Mouse (Mus musculus) retina, postnatal 1 day (tissue): ENCODE results near the gene Cnnm2.
"Not testable (repeated sequence)": the region's sequence is repeated elsewhere in the genome, so short reads cannot be mapped to it uniquely, and the experiment has no call there.

Experiments
- DNase-seq: peaks from one replicate; pipeline ENCODE4 v3.0.0-alpha.2; 2012

The Cnnm2 gene

DNA sequence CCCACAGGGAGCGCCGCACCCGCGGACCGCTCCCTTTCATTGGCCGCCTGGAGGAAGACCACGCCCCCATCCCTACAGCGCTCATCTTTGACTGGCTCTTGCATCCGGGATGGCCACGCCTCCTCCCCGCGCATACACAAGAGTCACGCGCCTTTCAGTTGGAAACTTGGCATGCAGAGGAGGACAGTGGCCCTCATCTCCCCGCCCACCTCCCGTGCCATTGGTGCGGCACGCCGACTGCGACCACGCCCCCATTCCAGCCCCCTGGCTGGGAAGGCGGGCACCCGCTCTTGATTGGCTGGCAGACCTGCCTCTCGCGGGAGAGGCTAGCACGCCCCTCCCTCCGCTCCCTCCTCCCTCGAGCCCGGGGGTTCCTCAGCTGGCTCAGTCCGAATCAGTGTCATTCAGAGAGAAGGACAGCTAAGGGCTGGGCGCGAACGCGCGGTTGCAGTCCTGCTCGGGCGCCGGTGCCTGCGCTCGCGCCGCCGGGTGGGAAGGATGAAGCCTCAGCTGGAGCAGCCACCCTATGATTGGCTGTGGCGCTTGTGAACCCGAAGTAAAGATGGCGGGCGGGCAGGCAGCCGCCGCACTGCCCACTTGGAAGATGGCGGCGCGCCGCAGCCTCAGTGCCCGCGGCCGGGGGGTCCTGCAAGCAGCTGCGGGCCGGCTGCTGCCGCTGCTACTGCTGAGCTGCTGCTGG, at the start of gene Cnnm2:
TSS of gene Cnnm2 (plus strand) at position 350 of the 700 bp plus-strand sequence.
- peak; percentile 100 for DNase-seq

GRCm38 (mm10) chr19:46714234-46714633, 47.2 kb upstream of the Cnnm2 start:
- DNase-seq, result no peak

GRCm38 (mm10) chr19:46715016-46715415, 46.4 kb upstream of the Cnnm2 start:
- DNase-seq, result no peak

DNA sequence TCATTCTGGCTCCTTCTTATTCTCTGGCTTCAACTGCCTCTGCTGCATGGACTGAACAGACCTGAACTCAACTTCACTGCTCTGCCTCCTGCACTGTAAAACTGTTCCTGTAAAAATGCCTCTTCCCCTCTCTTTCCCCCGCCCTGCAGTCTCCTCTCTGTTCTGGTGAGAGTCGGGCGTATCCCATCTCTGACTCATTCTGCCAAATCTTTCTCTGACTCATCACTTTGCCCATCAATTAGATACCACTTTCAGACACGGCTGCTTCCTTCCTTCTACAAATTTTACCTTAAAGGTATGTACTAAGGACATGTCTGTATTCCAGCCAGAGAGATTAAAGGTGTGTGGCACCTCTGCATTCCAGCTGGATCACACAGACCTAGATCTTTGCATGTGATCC, 43.2 kb upstream of the Cnnm2 start:
- DNase-seq, result no peak

GRCm38 (mm10) chr19:46724411-46724810, 37.0 kb upstream of the Cnnm2 start:
- DNase-seq, result no peak

DNA sequence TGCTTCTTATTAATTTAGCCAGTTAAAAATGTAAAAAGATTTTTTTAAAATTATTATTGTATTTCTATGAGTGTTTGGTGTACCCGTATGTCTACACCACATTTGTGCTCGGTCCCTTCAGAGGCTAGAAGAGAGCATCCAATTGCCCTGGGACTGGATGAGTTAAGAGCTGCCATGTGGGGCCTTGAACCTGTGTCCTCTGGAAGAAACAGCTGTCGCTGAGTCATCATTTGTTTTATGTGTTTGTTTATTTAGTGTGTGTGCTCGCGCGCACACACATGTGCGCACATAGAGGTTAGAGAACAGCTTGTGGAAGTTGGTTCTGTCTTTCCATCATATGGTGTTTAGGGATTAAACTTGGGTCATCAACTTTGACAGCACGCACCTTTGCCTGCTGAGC, 35.3 kb upstream of the Cnnm2 start:
- DNase-seq, result no peak

GRCm38 (mm10) chr19:46727140-46727736, 34.2 kb upstream of the Cnnm2 start:
- peak; percentile 56 for DNase-seq

- no peak for DNase-seq
These were observed 33.4 kb upstream of the Cnnm2 start for GRCm38 (mm10) chr19:46727945-46728540.

DNA sequence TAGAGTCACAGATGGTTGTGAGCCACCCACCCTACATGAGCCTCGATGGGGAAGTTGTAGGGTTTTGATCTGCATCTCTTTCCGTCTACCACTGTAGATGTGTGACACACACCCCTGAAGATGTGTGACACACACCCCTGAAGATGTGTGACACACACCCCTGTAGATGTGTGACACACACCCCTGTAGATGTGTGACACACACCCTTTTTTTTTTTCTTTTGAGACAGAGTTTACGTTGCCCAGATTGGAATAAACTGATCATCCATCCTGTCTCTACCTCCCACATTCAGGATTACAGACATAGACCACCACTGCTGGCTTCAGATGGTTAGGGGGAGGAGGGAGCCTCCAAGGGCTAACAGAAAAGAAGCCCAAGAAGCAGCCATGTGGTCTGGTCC, 32.5 kb upstream of the Cnnm2 start:
- no peak for DNase-seq

DNA sequence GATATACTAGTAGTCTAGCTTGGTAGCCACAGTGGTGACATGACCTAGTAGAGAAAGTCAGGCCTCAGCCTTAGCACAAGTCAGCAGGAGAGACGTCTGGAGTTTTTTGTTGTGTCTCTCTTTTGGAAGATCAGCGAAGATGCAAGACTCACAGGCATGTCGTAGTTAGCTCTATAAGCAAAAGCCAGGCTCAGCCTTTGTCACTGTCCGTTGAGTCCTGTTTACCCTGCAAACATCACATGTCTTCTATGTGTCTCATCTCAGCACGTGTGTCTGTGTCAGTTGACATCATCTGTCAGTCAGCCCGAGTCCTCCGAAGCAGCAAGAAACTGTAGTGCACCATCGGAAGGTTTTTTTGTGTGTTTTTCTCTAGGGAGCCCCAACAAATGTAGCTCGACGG, 30.0 kb upstream of the Cnnm2 start:
- DNase-seq, result no peak

DNA sequence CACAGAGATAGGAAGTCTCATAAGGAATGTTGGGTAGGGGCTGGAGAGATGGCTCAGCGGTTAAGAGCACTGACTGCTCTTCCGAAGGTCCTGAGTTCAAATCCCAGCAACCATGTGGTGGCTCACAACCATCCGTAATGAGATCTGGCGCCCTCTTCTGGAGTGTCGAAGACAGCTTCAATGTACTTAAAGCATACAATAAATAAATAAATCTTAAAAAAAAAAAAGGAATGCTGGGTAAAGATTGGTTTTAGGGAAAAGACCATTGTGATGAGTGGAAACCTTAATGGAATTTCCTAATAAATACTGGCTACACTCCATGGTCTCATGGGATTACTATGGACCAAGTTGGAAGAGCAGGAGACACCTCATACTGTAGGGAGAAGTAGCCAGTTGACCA, 28.7 kb upstream of the Cnnm2 start:
- DNase-seq, result not testable (repeated sequence)

- DNase-seq, result no peak
These were observed 27.8 kb upstream of the Cnnm2 start for GRCm38 (mm10) chr19:46733626-46734025.

GRCm38 (mm10) chr19:46735241-46735640, 26.2 kb upstream of the Cnnm2 start:
- DNase-seq, result no peak

DNA sequence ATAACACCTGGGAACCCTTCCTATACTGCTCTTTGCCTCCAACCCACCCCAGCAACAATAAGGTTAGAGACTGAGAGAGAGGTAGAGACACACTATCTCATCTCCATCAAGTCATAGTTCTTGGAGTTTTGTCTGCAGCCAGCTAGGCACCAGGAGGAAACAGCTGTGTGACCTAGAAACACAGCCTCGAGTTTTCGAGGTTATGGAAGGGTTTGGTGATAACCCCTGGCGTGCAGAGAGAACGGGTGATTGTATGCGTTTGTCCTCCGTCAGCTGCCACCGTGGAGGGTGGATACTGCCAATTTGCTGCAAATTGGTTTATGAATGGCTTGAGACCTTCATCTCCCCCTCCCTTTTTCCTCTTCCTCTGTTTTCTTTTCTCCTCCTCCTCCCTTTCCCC, 24.3 kb upstream of the Cnnm2 start:
- no peak for DNase-seq

GRCm38 (mm10) chr19:46740341-46741008, 20.9 kb upstream of the Cnnm2 start:
- DNase-seq, result peak; percentile 80

GRCm38 (mm10) chr19:46741574-46741973, 19.8 kb upstream of the Cnnm2 start:
- DNase-seq, result no peak

- no peak for DNase-seq
These were observed 16.7 kb upstream of the Cnnm2 start for GRCm38 (mm10) chr19:46744681-46745080.

DNA sequence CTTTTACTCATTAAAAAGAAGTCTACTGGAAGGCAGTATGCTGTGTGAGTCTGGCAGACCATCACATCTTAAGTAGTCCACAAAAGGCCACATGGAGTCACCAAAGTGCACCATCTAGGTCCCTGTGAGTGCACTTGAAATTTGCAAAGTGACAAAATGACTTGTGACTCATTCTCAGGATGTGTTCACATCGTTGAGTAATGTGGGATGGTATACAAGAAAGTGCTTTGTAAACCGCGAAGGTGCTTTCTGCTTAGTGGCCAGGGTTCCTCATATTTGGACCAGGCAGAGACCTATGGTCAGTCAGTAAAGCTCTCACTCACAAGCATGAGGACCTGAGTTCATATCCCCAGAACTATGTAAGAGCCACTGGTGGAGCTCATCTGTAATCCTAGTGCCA, 13.6 kb upstream of the Cnnm2 start:
- DNase-seq, result no peak

- DNase-seq, result no peak
These were observed 9.2 kb upstream of the Cnnm2 start for GRCm38 (mm10) chr19:46752235-46752634.

GRCm38 (mm10) chr19:46755066-46755465, 6.3 kb upstream of the Cnnm2 start:
- DNase-seq, result no peak

DNA sequence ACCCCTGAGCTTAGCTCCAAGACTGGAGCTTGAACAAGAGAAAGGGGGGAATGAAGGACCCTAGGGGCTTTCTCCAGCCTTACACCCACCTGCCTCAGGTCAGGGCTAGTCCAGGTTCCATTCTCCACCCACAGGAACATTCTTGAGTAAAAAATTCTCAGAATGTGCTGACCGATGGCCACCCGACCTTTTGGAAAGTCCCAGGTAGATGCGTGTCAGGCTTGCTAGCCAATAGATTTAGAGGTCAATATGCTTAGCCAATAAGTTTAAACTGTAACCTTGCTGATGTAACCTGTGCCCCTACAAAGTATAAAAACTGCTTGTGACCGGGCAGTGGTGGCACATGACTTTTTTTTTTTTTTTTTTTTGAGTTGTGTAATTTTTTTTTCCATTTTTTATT, 5.2 kb upstream of the Cnnm2 start:
- no peak for DNase-seq

GRCm38 (mm10) chr19:46759096-46759495, 2.3 kb upstream of the Cnnm2 start:
- no peak for DNase-seq

DNA sequence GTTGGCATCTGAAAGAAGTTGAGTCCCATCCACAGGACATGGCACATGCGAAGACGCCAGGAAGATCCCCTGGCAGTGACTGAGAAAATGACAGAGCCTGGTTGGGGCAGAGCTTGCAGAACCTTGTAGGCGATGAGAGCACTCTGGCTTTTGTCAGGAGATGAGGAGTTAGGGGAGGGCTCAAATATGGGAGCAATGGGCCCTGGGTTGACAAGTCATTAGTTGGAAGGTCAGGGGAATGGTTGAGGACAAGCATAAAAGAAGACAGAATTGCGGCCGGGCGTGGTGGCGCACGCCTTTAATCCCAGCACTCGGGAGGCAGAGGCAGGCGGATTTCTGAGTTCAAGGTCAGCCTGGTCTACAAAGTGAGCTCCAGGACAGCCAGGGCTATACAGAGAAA, 1.5 kb upstream of the Cnnm2 start:
- DNase-seq, result not testable (repeated sequence)
